Mouse (Mus musculus): ENCODE results near the gene Ank2. TPM values are rescaled to one million over a fixed set of nuclear protein-coding genes. Genes with fewer than 3 reads are reported as not detected.
A peak's percentile ranks its signal among the peaks of the same experiment; 100 is the strongest.

The Ank2 gene
- polyA plus RNA-seq (2016; fragmentation: Nextera tagmentation; extraction: Ambion mirVana) = 32.2 and 35.7 TPM in 2 replicates

DNA sequence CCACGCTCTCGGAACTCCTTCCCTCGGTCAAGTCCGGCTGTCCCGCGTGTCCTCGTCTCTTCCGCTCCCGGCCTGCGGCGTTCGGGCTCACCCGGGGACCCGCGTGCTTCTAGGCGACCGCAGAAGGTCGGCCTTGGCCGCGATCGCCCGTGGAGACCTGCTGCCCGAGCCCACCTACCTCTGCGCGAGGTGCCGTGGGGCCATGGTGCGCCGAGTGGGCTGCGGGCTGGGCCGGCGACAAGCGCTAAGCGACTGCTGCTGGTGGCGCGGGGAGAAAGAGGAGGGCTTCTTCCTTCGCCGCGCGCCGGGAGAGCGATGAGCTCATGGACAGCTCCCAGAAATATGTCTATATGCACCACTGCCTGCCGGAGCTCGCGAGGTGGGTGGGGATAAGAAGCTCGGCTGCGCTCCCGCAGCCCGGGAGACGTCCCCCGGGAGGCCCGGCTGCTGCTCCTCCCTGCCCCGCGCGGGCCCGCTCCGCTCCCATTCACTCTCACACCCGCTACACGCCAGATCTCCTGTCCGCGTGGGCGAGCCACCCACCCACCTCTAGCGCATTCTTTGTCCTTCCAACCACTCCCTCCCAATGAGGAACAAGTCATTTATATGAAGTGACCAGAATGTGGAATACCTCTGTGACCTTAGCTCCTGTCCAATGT is at the start of gene Ank2:
Gene Ank2 (minus strand): TSS at position 609 of the 659 bp plus-strand sequence.
- DNase-seq (ENCODE audit: low spot score) = peak; percentile 70
- Histone ChIP-seq H3K36me3 (replicated peaks) (no peaks in the 10 kb centered on the region), H3K4me3 (peak within 1 kb of the TSS; percentile 74), H3K4me1 (peaks cover 16% of the 10 kb centered on the region), H3K27ac (replicated peaks) (peak within 1 kb of the TSS; percentile 75), H3K9me3 (no peaks in the 10 kb centered on the region), H3K27me3 (replicated peaks; ENCODE audit: low read depth, poor library complexity, severe bottlenecking) (peaks cover 44% of the 10 kb centered on the region)
- under 1% methylated on average over 62 of the region's 62 CpGs for WGBS

DNA sequence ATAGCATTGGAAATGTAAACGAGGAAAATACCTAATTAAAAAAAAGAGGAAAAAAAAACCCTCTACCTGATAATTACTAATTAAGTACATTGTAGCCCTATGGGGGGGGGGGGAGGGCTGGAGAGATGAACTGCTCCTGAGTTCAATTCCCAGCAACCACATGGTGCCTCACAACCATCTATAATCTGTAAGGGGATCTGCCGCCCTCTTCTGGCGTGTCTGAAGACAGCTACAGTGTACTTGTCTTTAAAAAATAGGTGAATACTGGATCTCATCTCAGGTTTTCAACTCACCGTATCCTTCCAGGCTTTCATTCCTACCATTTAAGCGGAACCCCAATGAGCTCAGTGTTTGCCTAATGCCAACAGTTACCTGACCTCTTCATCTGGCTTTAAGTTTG is 48.7 kb upstream of the Ank2 start:
- Histone ChIP-seq H3K36me3 (replicated peaks) (peaks cover 46% of the 10 kb centered on the region), H3K27me3 (replicated peaks; ENCODE audit: low read depth, poor library complexity, severe bottlenecking) (no peaks in the 10 kb centered on the region), H3K27ac (replicated peaks) (no peak overlapping the region), H3K9me3 (no peaks in the 10 kb centered on the region), H3K4me3 (no peak overlapping the region), H3K4me1 (peaks cover 6% of the 10 kb centered on the region)
- WGBS = 30% methylated on average over 5 of the region's 5 CpGs
- DNase-seq (ENCODE audit: low spot score) = peak; percentile 55

DNA sequence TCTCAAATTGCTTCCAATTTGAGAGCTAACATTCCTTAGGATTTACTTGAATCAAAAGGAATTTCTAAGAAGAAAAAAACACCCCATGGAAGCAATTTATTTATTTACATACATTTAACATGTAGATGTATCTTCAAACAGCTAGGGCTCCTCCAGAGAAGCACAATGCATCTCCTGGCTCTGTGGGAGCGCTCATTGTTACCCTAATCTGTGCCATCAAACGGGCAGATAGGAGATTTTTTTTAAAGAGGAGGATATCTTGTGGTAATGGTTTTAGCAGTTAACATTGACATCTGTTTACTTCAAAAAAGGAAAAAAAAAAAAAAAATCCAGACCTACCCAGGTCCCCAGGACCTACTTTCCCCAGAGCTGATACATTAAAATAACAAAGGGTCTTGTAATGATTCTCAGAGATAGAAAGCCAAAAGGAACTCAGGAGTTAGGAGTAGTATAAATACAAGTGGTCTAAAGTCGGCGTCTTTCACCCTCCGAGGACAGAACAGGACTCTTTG is 45.5 kb upstream of the Ank2 start:
- 33% methylated on average over 5 of the region's 5 CpGs for WGBS

DNA sequence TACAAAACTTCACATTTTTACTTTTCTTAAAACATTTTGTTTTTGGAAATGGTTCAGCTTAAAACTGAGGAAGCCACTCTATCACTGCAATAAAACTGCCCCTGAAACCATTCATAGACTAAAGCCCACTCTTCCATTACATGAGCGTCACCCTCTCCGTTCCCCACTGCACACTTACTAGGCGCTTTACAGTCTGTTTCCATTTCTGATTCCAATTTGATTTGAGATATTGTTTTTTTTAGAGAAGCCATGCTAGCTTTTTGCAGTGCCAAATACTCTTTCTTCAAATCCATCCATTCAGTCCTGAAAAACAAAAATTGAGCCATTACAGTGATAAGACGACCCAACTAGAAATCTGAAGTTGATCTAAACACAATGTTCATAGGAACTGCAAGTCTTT is 44.8 kb upstream of the Ank2 start:
- Histone ChIP-seq H3K9me3 (no peaks in the 10 kb centered on the region), H3K27me3 (replicated peaks; ENCODE audit: low read depth, poor library complexity, severe bottlenecking) (no peaks in the 10 kb centered on the region), H3K4me1 (no peaks in the 10 kb centered on the region), H3K36me3 (replicated peaks) (peaks cover 77% of the 10 kb centered on the region), H3K4me3 (no peak overlapping the region), H3K27ac (replicated peaks) (no peak overlapping the region)
- 80% methylated on average over 4 of the region's 4 CpGs for WGBS
- DNase-seq (ENCODE audit: low spot score) = no peak

More for the DNA sequence above, 45.5 kb upstream of the Ank2 start:
- no peak overlapping the region for H3K4me3 ChIP-seq
- no peak for DNase-seq (ENCODE audit: low spot score)
- H3K9me3 ChIP-seq = no peaks in the 10 kb centered on the region
- H3K27me3 ChIP-seq (replicated peaks; ENCODE audit: low read depth, poor library complexity, severe bottlenecking) = no peaks in the 10 kb centered on the region
- peaks cover 73% of the 10 kb centered on the region for H3K36me3 ChIP-seq (replicated peaks)
- no peak overlapping the region for H3K27ac ChIP-seq (replicated peaks)
- H3K4me1 ChIP-seq = no peaks in the 10 kb centered on the region

DNA sequence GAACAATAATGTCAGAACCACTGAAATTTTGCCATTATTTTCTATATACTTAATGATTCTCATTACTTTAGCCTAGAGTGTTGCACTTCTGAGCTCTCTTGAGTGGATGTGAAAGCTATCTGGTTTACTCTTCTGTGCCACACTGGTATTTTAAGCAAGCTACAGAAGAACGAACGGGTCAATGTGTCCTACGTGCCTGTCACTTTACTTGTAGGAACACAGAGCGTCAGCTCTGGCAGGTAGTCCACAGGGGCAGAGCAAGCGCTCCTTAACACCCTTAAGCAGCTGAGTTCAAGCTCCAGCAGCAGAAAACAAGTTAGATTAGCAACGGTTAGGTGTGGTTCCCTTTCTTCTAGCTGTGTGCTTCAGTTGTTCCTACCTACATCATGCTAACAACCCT is 40.0 kb upstream of the Ank2 start:
- Histone ChIP-seq H3K4me3 (no peak overlapping the region), H3K36me3 (replicated peaks) (peaks cover 63% of the 10 kb centered on the region), H3K9me3 (no peaks in the 10 kb centered on the region), H3K27ac (replicated peaks) (no peak overlapping the region), H3K4me1 (no peaks in the 10 kb centered on the region), H3K27me3 (replicated peaks; ENCODE audit: low read depth, poor library complexity, severe bottlenecking) (no peaks in the 10 kb centered on the region)
- DNase-seq (ENCODE audit: low spot score) = no peak
- WGBS = 65% methylated on average over 6 of the region's 6 CpGs

DNA sequence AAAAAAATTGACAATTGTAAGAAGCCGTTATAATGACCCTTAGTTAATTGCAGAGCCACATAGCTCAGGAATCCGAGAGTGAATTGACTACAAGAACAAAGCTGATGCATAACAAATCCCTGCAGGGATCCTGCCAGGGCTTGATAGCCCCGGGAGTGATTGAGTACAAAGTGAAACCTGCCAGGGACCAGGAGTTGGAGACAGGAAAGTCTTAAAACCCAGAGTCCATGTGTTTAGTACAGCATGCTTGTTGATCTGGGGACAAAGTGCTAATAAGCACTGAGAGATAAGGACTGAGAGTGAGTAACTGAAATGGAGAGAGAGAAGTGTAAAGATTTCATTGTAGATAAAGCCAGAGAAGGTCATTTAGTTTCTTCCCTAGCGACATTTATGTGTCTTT is 31.1 kb upstream of the Ank2 start:
- 10% methylated on average over 4 of the region's 4 CpGs for WGBS
- H3K36me3 ChIP-seq (replicated peaks) = no peaks in the 10 kb centered on the region
- no peak overlapping the region for H3K27ac ChIP-seq (replicated peaks)
- H3K9me3 ChIP-seq = no peaks in the 10 kb centered on the region
- H3K4me3 ChIP-seq = no peak overlapping the region
- H3K27me3 ChIP-seq (replicated peaks; ENCODE audit: low read depth, poor library complexity, severe bottlenecking) = no peaks in the 10 kb centered on the region
- no peak for DNase-seq (ENCODE audit: low spot score)
- no peaks in the 10 kb centered on the region for H3K4me1 ChIP-seq

DNA sequence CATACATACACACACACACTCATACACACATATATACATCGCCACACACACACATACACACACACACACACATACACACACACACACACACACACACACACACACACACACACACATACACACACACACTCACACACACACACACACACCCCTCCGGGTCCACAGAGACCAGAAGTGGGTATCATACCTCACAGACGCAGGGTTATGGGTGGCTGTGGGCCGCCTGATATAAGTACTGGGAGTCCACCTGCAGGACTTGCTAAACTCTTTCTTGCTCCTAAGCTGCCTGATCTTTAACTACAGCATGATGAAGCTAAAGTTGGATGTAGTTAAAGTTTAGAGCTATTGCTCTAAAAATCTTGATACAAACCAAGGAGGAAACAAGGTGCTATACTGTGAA is 30.7 kb upstream of the Ank2 start:
- Histone ChIP-seq H3K27ac (replicated peaks) (no peak overlapping the region), H3K9me3 (no peaks in the 10 kb centered on the region), H3K36me3 (replicated peaks) (no peaks in the 10 kb centered on the region), H3K4me1 (no peaks in the 10 kb centered on the region), H3K4me3 (no peak overlapping the region), H3K27me3 (replicated peaks; ENCODE audit: low read depth, poor library complexity, severe bottlenecking) (no peaks in the 10 kb centered on the region)
- WGBS = 81% methylated on average over 4 of the region's 4 CpGs
- DNase-seq (ENCODE audit: low spot score) = no peak

DNA sequence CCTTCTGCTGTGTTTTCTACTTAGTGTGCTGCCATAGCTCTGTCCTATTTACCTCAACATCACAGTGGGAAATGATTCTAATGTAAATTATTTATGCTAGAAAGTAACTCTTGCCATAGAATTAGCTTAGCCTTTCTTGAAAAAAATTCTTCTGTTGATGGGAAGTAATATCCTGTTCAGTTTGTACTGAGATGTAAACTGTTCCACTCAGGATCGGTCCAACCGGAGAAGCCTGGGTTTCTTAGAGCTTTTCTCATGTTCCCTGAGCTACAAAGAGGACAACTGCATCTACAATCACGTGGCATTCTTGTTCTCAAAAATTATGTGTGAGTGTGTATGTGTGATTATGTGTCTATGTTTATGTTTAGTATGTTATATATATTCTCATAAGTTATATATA is 30.1 kb upstream of the Ank2 start:
- Histone ChIP-seq H3K36me3 (replicated peaks) (no peaks in the 10 kb centered on the region), H3K27ac (replicated peaks) (no peak overlapping the region), H3K4me3 (no peak overlapping the region), H3K9me3 (no peaks in the 10 kb centered on the region), H3K27me3 (replicated peaks; ENCODE audit: low read depth, poor library complexity, severe bottlenecking) (no peaks in the 10 kb centered on the region), H3K4me1 (no peaks in the 10 kb centered on the region)
- 88% methylated on average over 3 of the region's 3 CpGs for WGBS
- no peak for DNase-seq (ENCODE audit: low spot score)

DNA sequence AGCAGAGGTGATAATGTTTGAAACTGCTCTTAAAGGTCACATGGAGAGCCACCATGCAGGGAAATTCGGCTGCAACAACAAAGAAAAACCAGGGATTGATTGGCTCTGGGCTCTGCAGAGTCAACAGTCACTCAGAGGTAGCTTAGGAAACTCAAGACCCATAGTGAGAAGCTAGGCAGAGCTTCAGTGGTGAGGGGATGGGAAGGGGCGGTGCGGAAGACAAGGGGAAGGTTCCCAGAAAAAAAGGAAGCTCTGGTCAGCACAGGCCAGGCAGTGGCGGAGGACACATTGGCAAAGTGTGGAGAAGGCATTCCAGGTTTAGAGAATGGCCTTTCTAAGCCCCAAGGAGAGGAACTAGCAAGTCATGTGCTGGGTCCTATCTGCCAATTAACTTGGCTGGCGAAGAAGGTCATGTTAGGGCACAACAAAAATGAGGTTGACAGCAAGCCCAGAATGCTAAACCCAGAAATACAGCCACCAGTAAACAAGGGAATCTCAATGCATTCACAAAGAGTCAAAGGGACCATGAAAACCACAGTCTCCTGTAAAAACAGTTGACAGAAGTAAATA is 28.4 kb upstream of the Ank2 start:
- H3K36me3 ChIP-seq (replicated peaks) = no peaks in the 10 kb centered on the region
- 78% methylated on average over 5 of the region's 5 CpGs for WGBS

DNA sequence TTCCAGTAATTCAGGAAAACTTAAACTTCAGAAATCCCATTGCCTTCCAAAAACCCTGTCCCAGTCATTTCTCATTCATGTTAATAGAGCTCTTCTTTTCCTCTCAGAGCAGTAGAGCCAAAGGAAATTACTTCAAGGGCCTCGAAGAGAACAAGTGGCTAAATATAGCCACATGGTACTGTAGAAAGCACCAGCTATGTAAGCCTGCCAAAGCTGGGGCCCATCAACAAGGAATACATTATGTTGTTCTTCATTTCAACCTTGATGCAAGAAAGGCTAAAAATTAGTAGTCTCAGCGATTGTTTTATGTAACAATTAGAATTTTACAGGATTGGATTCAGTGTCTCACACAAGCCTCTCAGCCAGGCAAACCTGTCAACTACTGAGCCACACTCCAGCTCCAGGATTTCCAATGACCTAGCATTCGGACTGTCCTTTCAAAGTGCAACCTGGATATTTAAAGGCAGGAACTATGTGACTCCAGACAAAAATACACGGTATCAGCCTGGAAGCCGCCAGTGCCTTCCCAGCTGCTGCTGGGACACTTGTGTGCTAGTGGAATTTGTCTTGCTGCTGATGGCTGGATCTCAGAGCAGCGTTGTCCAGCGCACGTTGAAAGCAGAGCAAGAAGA is 26.2 kb upstream of the Ank2 start:
- Histone ChIP-seq H3K27ac (replicated peaks) (no peak overlapping the region), H3K36me3 (replicated peaks) (no peaks in the 10 kb centered on the region), H3K9me3 (no peaks in the 10 kb centered on the region), H3K4me1 (no peaks in the 10 kb centered on the region), H3K4me3 (no peak overlapping the region), H3K27me3 (replicated peaks; ENCODE audit: low read depth, poor library complexity, severe bottlenecking) (no peaks in the 10 kb centered on the region)
- DNase-seq (ENCODE audit: low spot score) = no peak
- WGBS = 83% methylated on average over 8 of the region's 8 CpGs

More for the DNA sequence above, 28.4 kb upstream of the Ank2 start:
- Histone ChIP-seq H3K27ac (replicated peaks) (no peak overlapping the region), H3K9me3 (no peaks in the 10 kb centered on the region), H3K4me1 (no peaks in the 10 kb centered on the region), H3K27me3 (replicated peaks; ENCODE audit: low read depth, poor library complexity, severe bottlenecking) (no peaks in the 10 kb centered on the region), H3K4me3 (no peak overlapping the region)
- DNase-seq (ENCODE audit: low spot score) = no peak

DNA sequence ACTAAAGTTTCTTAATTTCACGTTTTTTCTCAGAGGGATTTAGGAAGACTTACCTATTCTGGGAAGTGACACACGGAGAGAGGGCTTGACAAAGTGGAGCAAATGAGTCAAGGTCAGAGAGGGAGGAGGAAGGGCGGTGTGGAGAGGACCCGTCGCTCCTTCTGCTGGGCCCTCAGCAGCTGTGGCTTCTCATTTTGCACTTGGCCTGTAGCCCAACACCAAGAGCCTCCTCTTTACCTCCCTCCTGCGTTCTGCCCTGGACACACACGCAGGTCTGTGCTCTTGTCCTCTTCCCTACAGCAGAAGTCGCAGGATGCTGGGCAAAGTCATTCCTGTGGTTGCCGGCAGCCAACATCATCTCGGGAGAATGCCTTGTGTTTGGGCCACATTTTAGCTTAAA is 22.0 kb upstream of the Ank2 start:
- H3K27me3 ChIP-seq (replicated peaks; ENCODE audit: low read depth, poor library complexity, severe bottlenecking) = no peaks in the 10 kb centered on the region
- no peak overlapping the region for H3K27ac ChIP-seq (replicated peaks)
- H3K36me3 ChIP-seq (replicated peaks) = no peaks in the 10 kb centered on the region
- no peaks in the 10 kb centered on the region for H3K9me3 ChIP-seq
- no peak for DNase-seq (ENCODE audit: low spot score)
- 86% methylated on average over 10 of the region's 10 CpGs for WGBS
- H3K4me1 ChIP-seq = no peaks in the 10 kb centered on the region
- no peak overlapping the region for H3K4me3 ChIP-seq

DNA sequence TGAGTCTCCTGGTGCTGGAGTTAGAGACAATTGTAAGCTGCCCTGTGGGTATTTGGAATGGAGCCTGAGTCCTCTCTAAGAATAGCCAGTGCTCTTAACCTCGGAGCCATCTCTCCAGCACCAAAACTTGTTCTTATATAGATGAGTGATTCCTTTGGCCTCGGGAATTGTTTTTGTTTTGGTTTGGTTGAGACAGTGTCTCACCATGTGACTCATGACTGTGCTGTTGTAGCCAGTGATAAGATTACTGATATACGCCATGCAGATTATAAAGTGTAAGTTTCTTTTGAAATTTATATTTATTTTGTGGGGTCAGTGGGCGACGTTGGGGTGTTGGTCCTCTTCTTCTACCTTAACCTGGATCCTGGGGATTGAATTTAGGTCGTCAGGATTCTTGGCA is 21.1 kb upstream of the Ank2 start:
- no peak for DNase-seq (ENCODE audit: low spot score)

DNA sequence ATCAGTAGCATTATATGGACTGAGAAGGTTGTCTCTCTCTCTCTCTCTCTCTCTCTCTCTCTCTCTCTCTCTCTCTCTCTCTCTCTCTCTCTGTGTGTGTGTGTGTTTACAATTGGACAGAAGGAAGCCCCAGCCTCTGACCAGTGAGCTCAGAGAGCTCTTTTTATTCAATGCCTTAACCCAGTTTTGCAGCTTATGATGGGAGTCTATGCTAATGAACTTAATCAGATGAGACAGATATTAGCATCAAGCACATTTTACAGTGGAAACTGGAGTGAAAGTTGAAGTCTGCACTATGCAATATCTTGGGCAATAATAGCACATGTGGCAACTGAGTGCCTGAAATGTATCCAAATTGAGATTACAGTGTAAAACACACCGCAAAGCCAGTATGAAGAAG is 16.1 kb upstream of the Ank2 start:
- Histone ChIP-seq H3K27ac (replicated peaks) (no peak overlapping the region), H3K4me1 (no peaks in the 10 kb centered on the region), H3K36me3 (replicated peaks) (no peaks in the 10 kb centered on the region), H3K27me3 (replicated peaks; ENCODE audit: low read depth, poor library complexity, severe bottlenecking) (no peaks in the 10 kb centered on the region), H3K9me3 (no peaks in the 10 kb centered on the region), H3K4me3 (no peak overlapping the region)
- 91% methylated on average over 1 of the region's 1 CpGs for WGBS
- no peak for DNase-seq (ENCODE audit: low spot score)

More for the DNA sequence above, 21.1 kb upstream of the Ank2 start:
- Histone ChIP-seq H3K27me3 (replicated peaks; ENCODE audit: low read depth, poor library complexity, severe bottlenecking) (no peaks in the 10 kb centered on the region), H3K36me3 (replicated peaks) (no peaks in the 10 kb centered on the region), H3K27ac (replicated peaks) (no peak overlapping the region), H3K9me3 (no peaks in the 10 kb centered on the region), H3K4me1 (no peaks in the 10 kb centered on the region), H3K4me3 (no peak overlapping the region)
- 81% methylated on average over 6 of the region's 6 CpGs for WGBS
